Mouse (Mus musculus): ENCODE results near the gene Nek10.
"Not testable (repeated sequence)": the region's sequence is repeated elsewhere in the genome, so short reads cannot be mapped to it uniquely, and the experiment has no call there.

Nek10 gene

GRCm38 (mm10) chr14:14984710-14985647 is 181.8 kb downstream of the Nek10 start:
- peak; percentile 60 to 66 for DNase-seq (ENCODE audit: low spot score in 2 of 2)

GRCm38 (mm10) chr14:14987403-14987802 is 184.2 kb downstream of the Nek10 start:
- no peak for DNase-seq (ENCODE audit: low spot score in 2 of 2)

- no peak for DNase-seq (ENCODE audit: low spot score in 2 of 2)
These were observed 188.4 kb downstream of the Nek10 start for GRCm38 (mm10) chr14:14991642-14992041.

GRCm38 (mm10) chr14:15011408-15011807 is 208.2 kb downstream of the Nek10 start:
- DNase-seq (ENCODE audit: low spot score in 2 of 2): no peak

- no peak for DNase-seq (ENCODE audit: low spot score in 2 of 2)
These were observed 211.6 kb downstream of the Nek10 start for GRCm38 (mm10) chr14:15014799-15015198.

GRCm38 (mm10) chr14:15030626-15031025 is 227.4 kb downstream of the Nek10 start:
- DNase-seq (ENCODE audit: low spot score in 2 of 2): not testable (repeated sequence)

- not testable (repeated sequence) for DNase-seq (ENCODE audit: low spot score in 2 of 2)
These were observed 231.4 kb downstream of the Nek10 start for GRCm38 (mm10) chr14:15034638-15035037.

- DNase-seq (ENCODE audit: low spot score in 2 of 2): no peak
These were observed 245.0 kb downstream of the Nek10 start for GRCm38 (mm10) chr14:15048186-15048585.

- peak; percentile 11 to 32 for DNase-seq (ENCODE audit: low spot score in 2 of 2)
These were observed 258.3 kb downstream of the Nek10 start for GRCm38 (mm10) chr14:15061496-15061895.
